Mouse (Mus musculus) thymus, postnatal 25 days (tissue): ENCODE results near the gene Gm44790.

Experiments used
- DNase-seq: peaks from one replicate; pipeline ENCODE4 v3.0.0; 2022

The Gm44790 gene

DNA sequence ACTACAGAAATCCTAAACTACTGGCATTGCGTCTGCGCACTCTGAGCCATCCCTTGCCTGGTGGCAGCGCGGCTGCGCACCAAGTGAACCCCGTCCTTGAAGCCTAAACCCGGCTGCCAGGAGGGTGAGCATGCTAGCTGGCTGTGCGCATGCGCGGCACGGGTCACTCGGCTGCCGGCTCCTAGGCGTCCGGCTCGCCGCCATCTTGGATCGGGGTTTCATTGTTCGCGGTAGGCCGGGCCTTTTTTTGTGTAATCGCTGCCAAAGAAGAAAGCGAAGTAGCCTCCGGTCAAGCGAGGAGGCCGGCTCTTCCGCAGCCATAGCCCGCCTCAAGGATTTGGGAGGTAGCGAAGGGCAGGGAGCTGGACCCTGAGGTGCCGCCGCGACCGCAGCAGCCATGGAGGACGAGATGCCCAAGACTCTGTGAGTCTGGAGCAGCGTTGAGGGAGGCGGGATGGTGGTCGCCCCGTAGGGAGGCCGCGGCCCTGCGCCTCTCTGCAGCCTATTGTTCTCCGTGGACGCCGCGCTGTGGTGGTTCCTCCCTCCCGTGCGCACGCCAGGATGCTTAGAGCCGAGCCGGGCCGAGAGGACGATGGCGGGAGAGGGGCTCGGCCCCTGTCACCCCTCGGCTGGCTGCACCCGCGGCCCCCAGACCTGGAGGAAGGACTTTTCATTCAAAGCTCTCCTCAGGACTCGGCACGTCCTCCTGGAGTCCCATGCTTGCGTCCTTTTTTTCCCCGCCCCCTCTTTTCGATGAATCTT, 22.2 kb upstream of the Gm44790 start, which contains the start of gene Tia1:
TSS of gene Tia1 (plus strand) at position 120 of the 762 bp plus-strand sequence.
- peak; percentile 95 for DNase-seq

DNA sequence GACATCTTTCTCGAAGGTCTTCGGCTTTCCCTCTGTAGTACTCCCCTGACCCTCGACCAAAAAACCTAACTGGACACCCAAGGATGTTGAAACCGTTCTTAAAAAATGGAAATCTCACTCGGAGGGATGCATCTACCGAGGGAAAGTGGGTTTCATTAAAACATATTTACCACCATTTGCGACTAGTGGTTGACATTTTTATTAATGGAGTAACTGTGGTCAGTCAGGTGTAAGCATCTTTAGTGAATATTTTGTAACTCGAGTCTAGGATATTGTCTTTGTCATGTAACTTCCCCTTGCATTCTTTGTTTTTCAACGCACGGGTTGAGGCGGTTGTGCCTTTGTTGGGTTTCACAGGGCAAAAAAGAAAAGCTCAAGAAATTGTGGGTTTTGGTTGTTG, 21.5 kb upstream of the Gm44790 start:
- DNase-seq = peak; percentile 27

DNA sequence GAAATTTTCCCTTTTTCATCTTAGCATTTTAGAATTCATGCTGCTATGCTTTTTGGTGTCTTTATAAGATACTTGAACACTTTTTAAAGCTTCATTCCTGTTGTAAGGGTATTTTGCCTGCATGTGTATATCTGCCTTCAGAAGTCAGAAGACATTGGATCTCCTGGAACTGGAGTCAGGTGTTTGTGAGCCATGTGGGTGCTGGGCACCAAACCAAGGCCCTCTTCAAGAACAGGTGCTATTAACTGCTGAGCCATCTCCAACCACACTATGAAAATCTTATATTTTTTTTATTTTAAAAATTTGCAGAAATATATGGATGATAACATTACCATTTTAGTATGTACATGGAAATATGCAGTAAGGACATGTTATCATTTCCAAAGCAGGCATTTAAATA, 20.2 kb upstream of the Gm44790 start:
- no peak for DNase-seq

DNA sequence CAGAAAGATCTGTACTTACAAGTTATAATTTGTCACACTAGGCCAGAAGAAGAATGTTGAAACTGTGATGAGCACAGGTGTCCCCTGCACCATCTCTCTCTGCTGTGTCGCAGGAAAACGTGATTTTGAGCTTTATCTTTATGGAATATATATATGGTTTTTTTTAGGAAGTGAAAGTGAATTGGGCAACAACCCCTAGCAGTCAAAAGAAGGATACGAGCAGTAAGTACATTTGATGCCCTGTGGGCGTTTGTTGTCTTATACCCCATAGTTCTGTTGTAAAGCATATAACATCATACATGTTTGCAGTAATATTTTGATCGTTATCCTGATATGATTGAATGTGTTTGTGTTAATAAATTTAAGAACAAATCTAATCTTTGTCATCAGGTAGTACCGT, 7.7 kb upstream of the Gm44790 start:
- DNase-seq = no peak

DNA sequence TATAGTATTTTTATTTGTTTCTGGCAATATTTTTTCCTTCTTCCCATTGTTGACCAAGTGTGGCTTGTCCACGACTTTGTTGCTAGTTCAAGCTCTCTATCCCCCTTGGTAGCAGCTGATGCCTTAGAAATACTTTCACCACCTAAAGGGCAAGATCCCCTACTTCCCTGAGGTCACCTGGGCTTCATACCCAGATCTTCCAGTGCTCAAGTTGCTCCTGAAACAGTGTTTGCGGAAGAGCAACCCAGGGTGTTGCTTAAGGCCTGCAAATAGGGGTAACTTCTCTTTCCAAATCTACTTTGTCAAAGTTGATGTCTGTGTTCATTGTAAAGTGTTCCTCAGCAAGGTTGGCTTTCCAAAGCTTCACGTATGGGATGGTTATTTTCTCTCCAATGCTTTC, 7.2 kb upstream of the Gm44790 start:
- DNase-seq = no peak

DNA sequence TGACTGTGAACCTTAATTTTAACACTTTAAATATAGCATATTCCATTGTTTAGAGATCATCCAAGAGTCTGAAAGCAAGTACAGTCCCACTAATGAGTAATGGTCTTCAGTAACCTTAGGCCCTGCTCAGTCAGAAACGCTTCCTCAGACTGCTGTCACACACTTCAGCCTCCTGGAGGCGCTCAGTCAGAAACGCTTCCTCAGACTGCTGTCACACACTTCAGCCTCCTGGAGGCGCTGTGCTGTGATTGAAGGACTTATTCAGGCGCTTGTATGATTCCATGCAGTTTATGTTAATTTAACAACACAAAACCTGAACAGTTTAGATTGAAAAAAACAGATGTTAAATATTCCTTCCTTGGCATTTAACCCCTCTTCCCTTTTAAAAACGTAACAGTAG, 6.0 kb upstream of the Gm44790 start:
- DNase-seq = no peak

DNA sequence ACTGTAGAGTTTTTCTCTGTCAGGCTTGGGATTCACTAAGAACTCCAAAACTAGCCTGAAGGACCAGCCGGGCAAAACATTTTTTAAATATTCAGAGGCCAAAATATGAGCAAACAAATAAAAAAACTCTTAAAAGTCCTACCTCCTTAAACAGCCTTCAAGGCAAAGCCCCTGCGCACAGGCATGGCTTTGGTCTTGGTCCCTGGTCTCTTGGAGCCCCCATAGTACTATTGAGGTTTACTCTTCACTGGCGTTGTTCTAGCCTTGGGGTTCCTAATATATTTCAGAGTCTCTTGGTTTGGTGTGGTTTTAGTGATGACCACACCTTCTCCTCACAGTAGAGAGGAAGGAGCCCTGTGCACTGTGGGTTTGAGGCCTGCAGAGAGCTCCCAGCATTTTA, 5.1 kb downstream of the Gm44790 start:
- DNase-seq = no peak

DNA sequence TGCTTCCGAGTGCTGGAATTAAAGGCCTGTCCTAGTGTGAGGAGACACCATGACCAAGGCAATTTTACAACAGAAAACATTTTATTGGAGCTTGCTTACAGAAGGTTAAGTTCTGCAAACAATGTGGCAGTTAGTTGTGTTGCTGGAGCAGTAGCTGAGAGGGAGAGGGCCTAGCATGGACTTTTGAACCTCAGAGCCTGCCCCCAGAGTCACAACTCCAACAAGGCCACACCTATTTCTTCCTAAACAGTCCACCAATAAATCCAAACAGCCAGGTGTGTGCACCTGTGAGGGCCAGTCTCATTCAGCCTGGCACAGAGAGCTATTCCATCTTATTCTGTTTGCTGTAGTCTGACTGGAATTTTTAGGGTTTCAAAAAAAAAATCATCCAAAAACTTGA, 7.2 kb downstream of the Gm44790 start:
- DNase-seq = no peak

DNA sequence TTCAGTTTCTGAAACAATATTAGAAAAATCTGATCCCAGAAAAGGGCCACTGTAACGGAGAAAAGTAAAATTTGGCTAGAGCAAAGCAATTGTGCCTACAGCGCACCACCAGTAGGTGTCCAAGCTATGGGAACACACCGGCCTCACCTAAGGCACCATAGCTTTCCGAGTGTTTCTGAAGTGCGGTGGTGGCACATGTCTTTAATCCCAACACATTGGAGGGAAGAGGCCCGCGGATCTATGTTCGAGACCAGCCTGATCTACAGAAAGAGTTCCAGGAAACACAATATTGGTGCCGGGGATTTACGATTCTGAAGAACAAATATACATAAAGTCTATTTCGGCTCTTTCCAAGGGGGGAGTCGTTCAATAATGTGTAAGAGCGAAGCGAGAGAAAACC, 11.3 kb downstream of the Gm44790 start:
- DNase-seq = peak; percentile 64

DNA sequence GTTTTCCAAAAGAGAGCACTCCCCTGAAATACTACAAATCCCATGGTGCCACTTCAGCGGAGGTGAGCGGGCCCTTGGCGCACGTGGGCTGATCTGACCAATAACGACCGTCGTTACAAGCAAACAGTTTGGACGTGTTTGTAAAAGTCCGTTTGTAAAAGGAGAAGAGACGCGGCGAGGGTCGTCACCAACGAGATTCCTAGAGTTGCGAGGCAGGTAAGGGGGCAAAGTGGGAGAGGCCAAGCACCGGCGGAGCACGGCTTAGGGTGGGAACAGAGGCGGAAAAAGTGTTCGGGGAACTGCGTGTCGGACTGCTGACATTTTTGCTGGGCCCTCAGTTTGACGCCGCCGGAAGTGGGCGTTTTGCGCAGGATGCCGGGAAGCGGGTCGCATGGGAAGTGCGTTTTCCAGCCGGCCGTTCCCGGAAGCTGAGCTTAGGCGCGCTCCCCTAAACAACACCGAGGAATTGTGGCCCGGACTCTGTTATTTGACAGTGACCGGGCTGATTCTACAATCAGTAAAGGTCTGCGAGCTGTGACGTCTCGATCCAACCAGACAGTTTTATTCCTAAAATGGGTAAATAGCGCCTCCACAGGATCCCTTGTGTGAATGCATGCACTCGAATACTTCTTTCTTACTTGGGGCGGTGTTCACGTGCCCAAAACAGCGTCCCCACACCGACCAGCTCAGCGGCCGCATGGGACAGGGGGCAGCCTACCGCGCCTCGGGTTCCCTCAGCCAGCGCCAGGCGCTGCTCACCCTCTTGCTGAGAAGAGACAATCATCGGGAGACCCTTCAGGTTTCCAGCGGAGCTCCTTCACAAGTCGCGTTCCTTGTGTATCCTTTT, 12.0 kb downstream of the Gm44790 start, which contains the start of gene C87436:
TSS of gene C87436 (plus strand) at position 103 of the 847 bp plus-strand sequence.
- DNase-seq = peak; percentile 93

DNA sequence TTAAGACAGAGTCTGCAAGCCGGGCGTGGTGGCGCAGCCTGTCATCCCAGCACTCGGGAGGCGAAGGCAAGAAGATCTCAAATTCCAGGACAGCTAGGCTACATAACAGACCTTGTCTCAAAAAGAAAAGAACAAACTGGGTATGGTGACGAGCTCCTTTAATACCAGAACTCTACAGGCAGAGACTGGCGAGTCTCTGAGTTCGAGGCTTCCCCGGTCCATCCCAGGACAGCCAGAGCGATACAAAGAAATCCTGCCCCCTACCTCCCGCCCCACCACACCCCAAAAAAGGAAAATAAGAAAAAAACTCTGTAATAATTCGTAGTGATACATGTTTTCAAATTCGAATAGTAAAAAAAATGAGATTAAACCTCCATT, 12.7 kb downstream of the Gm44790 start:
- DNase-seq = no peak

DNA sequence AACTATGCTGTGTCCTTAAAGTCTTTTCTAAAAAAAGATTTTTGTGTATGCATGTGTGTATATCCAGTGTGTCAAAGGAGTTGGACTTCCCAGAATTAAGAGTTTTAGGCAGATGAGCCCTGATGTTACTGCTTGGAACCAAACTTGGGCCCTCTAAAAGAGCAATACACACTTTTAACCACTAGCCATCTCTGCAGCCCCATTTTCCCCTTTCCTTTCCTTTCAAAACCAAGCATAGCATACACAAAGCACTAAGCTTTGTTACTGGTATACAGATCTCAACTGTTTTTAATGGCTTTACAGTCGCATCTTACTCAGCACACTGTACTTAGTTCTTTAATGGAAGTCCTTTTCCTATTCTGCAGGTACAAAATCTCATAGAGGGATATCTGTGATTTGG, 13.1 kb downstream of the Gm44790 start:
- no peak for DNase-seq

DNA sequence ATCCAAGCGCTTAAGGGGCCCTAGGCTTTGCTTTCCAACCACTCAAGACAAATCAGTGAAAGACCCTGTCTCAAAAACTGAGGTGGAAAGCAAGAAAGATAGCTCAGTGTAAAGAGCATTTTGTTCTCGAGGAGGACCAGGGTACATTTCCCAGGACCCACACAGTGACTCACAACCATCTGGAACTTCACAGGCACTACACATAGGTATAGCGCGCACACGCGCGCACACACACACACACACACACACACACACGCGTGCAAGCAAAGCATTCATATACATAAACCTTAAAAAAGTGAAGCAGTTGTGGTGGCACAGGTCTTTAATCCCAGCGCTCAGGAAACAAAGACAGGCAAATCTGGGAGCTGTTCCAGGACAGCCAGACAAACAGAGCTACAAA, 15.1 kb downstream of the Gm44790 start:
- no peak for DNase-seq

DNA sequence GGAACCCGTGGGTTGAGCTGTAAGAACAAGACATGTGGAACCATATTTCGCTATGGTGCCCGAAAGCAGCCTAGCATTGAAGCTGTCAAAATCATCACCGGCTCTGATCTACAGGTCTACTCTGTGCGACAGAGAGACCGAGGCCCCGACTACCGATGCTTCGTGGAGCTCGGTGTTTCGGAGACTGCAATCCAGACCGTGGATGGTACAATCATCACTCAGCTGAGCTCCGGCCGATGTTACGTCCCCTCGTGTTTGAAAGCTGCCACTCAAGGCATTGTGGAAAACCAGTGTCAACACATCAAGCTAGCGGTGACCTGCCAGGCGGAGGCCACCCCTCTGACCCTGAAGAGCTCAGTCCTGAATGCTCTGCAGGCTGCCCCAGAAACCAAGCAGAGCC, 19.1 kb downstream of the Gm44790 start:
- no peak for DNase-seq

DNA sequence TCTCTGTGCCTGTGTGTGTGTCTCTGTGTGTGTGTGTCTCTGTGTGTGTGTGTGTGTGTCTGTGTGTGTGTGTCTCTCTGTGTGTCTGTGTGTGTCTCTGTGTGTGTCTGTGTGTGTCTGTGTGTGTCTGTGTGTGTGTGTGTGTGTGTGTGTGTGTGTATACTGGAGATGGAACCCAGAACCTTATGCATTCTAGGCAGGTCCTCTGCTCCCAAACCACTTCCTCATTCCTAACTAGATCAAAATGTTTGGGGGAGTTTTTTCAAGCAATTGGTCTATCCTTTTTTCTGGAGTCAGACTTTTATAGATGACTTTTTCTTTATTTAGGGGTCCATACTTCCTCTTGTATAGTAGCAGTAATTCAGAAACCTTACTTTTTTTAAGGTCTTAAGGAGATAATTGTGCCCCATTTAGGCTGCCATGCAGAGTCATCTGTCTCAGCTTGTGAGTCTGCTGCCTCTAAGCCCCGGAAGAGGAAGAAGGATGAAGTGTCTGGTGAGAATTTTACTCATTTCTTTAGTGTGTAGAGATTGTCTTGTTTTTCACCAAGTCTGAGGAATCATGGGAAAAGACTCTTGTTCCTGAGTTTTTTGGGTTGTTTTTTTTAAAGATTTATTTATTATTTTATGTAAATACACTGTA, 20.6 kb downstream of the Gm44790 start:
- DNase-seq = no peak

DNA sequence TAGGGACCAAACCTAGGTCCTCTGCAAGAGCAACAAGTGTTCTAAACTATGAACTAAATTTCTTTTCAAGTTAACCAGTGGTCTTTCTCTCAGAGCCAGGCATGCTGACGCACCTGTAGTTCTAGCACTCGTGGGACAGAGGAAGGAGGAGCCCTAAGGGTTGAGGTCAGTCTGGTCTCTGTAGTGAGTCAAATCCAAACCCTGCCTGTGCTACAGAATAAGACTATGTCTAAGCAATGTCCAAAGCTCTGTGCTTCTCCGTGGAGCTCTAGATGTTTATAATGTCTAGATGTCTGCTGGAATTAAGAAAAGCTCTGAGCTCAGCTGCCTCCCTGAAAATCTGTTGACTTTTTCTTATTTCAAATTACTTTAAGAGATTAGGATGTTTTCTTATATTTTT, 30.3 kb downstream of the Gm44790 start:
- no peak for DNase-seq

DNA sequence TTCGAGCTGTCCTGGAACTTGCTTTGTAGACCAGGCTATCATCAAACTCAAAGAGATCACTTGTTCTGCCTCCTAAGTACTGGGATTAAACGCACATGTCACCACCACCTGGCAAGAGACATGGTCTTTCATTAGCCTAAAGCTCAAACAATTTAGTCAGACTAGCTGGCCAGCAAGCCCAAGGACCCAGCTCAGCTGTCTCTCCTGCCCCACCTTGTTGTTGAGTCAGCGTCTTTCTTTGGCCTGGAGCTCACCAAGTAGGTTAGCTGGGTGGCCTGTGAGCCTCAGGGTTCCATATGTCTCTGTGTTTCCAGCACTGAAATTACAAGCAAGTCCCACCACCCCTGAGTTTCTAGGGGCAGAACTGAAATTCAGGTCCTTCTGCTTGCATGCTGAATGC, 36.6 kb downstream of the Gm44790 start:
- no peak for DNase-seq

DNA sequence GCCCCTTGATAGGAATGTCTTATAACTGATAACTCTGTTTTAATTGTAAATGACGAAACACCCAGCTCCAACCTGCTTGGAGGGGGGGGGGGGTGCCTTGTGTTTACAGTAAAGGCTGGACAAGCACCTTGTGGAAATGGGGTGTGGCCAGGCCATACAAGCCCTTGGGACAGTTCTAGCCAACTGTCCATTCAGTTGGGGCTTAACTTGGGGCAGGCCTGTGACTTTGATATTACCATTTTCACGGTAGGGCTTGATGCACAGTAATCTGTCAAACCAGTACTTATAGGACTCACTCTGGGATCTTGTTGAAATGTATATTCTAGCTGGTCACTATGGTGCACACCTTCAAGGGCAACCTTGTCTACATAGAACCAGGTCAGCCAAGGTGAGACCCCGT, 44.9 kb downstream of the Gm44790 start:
- no peak for DNase-seq

DNA sequence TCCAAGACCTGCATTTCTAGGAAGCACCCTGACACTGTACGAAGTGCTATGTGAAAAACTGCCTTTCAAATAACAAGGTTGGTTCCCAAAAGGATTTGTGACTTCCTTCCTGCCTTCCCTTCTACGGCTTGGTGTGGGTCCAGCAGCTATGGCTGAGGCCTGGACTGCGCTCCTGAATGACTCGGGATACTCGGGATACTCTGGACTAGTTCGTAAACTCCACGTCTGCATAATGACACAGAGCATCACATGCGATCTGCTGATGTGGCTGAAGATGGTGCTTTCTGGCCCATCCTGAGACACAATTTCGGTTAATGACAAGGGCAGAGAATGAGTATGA, 45.3 kb downstream of the Gm44790 start:
- DNase-seq = no peak

DNA sequence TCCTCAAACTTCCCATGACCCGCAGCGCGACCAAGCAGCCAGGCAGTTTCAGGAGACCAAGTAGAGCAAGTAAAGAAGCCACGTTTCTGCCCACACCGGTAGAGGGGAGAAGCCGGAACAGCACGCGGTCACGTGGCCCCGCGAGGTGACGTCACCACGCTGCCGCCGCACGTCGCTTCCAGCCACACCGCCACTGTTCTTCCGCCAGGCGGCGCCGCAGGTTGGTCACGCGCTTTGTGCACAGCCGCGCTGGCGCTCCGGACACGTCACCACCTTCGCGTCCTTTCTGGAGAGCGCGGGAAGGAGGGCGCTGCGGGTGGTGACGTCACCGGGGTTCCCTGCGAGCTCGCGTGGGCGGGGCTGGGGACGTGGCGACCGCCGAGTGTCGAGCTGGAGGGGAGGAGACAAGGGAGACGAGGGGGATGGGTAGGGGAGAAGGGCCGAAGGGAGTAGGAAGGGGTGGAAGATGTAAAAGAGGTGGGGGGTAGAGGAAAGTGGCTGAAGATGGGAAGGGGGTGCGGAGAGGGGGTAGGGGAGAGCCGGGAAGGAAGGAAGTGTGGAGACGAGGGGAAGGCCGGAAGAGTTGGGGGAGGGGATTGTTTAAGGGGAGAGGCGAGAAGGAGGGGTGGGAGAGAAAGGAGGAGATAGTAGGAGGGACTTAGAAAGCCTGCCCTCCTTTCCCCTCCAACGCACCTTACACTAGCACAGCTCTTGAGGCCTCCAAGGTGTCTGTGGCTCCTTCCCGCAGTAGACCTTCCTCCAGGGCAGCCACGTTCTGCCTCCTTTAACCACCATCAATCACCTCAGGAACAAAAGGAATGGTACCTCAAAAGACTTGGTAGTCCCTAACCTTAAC, 45.9 kb downstream of the Gm44790 start:
- DNase-seq = peak; percentile 100

DNA sequence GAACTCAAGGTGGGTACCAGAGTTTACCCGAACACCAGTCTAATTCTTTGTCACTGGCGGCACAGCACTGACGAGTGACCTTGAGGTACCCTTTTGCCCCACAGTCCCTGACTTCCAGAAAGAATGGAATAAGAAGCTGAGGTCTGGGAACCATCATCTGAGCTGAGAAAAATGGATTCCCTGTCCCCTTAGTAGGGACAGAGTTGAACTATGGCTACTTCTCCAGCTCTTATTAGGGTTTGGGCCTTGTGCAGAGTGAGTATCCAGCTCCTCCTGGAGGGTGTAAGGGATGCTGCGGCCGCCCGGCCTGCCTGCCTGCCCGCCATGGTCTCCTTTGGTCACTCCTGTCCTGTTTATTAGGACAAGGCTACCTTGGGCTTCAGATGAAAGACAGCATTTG, 46.6 kb downstream of the Gm44790 start:
- DNase-seq = no peak

DNA sequence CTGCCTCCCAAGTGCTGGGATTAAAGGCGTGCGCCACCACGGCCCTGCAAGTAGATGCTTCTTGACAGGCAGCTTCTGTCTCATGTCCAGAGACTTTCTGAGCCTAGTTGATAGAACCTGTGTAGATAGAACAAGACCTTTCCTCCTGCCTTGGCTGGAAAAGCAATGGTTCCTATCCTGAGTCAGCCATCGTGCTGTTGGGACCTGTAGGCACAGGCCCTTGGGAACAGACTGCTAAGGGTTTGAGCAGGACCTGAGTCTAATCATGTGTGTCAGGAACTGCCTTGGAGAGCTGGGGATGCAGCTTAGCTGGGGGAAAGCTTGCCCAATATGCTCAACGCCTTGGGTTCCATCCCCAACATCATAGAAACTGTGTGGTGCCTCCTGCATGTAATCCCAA, 47.6 kb downstream of the Gm44790 start:
- no peak for DNase-seq

DNA sequence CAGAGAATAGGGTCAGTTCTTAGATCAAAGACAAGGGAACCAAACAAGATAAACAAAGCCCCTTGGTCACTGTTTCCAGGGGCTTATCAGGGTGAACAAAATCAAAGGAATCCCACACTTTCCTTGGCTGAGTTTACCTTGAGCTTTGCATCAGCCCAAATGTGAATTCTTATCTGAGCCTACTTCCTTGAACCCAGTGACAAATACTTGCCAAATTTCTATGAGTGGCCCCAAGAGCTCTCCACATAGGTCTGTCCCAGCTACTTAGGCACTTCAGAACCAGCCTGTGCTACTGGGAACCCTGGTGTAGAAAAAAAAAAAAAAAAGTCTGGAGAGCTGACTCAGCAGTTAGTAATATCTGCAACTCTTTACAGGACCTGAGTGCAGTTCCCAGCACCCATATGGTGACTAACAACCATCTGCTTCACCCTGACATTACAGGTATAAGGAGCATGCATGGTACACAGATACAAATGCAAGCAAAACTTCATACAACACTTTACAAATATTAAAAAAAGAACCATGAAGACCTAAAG, 48.3 kb downstream of the Gm44790 start:
- no peak for DNase-seq
